In genomic region chr5:52470991-52471801, GRCm38 (mm10) we compare ENCODE assay signal across 8 mouse cellular contexts. TPM values are rescaled to one million over a fixed set of nuclear protein-coding genes. Genes with fewer than 3 reads are reported as not detected.
DNase-seq lines count a peak whose midpoint lies in the region; ATAC-seq lines count a peak whose summit lies in the region.

Gene Ccdc149 (minus strand): TSS chr5:52471521.

- H3K4me3 ChIP-seq in intestine, embryonic 15.5 days (replicated peaks): peak within 1 kb of the TSS; percentile 73

- no peaks in the 10 kb centered on the region for H3K36me3 ChIP-seq in intestine, embryonic 15.5 days

- intact Hi-C loops in gastrocnemius, postnatal 36 days (cut with DNase I): loop anchor here (10.0 kb wide), 1 partner anchor 356 kb away; no protein-coding TSS in a partner anchor

- H3K4me1 ChIP-seq in intestine, embryonic 15.5 days (replicated peaks): peaks cover 3% of the 10 kb centered on the region; the same call in 1 of the 2 replicates

- H3K4me2 ChIP-seq in intestine, embryonic 15.5 days (replicated peaks): peak within 1 kb of the TSS; percentile 92

- H3K9me3 ChIP-seq in intestine, embryonic 15.5 days: no peaks in the 10 kb centered on the region

- ATAC-seq in intestine, embryonic 15.5 days: peak; percentile 96
- no peak for ATAC-seq in activated CD4-positive, CD25-positive, alpha-beta regulatory T cell, adult 4 months

- no peaks in the 10 kb centered on the region for H3K27me3 ChIP-seq in intestine, embryonic 15.5 days (replicated peaks)

- H3K9ac ChIP-seq in intestine, embryonic 15.5 days: peak within 1 kb of the TSS; percentile 81

- peak within 1 kb of the TSS; percentile 71 for H3K27ac ChIP-seq in intestine, embryonic 15.5 days

- WGBS in intestine, embryonic 15.5 days: 2% methylated on average over 52 of the region's 65 CpGs

- peak; percentile 68 for DNase-seq in adrenal gland, postnatal 25 days
- peak; percentile 67 for DNase-seq in embryo, embryonic 11 days
- DNase-seq in gastrocnemius, postnatal 36 days: peak; percentile 24 to 44
- peak; percentile 74 to 90 for DNase-seq in left cerebral cortex, adult 8-10 months (ENCODE audit: low spot score in 2 of 2)
- DNase-seq in lung, postnatal 36 days: peak; percentile 87
- DNase-seq in right cerebral cortex, postnatal 10 days (ENCODE audit: low spot score in 2 of 2): peak; percentile 91 to 93

RNA-seq across cellular contexts. Expression of gene Ccdc149, which starts in this region (rescaled TPM):
- 4.9 and 6.4 TPM in 2 replicates for total RNA-seq in adrenal gland, postnatal 25 days (2021)
- total RNA-seq in gastrocnemius, postnatal 36 days (2021): 1 to 10 TPM; 1.3 to 1.5 TPM
- 3.8 and 4.3 TPM in 2 replicates for polyA plus RNA-seq in intestine, embryonic 15.5 days (2015; fragmentation: Nextera tagmentation; extraction: Ambion mirVana)
- total RNA-seq in left cerebral cortex, adult 8-10 months (2022): 10 to 100 TPM; 68.4 to 77.6 (median 72.9) TPM
- polyA plus RNA-seq in activated CD4-positive, CD25-positive, alpha-beta regulatory T cell, adult 4 months (2017; shearing (Covaris generic)): not detected

Comparison
In these comparisons a context has a peak if more than half of its experiments do, and no peak if none do; other contexts are left out.
1. DNase-seq: peak in every context shown above with its lines; median percentile 92 in right cerebral cortex, postnatal 10 days; 87 in lung, postnatal 36 days; 82 in left cerebral cortex, adult 8-10 months; 68 in adrenal gland, postnatal 25 days; 67 in embryo, embryonic 11 days; 34 in gastrocnemius, postnatal 36 days.